Mouse (Mus musculus): ENCODE measurements around the gene Fam222a. TPM values are rescaled to one million over a fixed set of nuclear protein-coding genes. Genes with fewer than 3 reads are reported as not detected.

The Fam222a gene
- total RNA-seq, 1 experiment from 2014 or later, result 0.20 TPM

GRCm38 (mm10) chr5:114620305-114620704, 52.5 kb downstream of the Fam222a start:
- ATAC-seq (replicated peaks in 1 of 2; ENCODE audit: insufficient read depth in 1 of 2, low FRiP score in 2 of 2, low TSS enrichment in 1 of 2, low read depth in 1 of 2, poor library complexity in 2 of 2, severe bottlenecking in 2 of 2), result peak; percentile 63 to 77

GRCm38 (mm10) chr5:114625590-114625989, 57.8 kb downstream of the Fam222a start:
- peak; percentile 41 to 46; a peak in 3 of 4 replicates for ATAC-seq (replicated peaks in 1 of 2; ENCODE audit: insufficient read depth in 1 of 2, low FRiP score in 2 of 2, low TSS enrichment in 1 of 2, low read depth in 1 of 2, poor library complexity in 2 of 2, severe bottlenecking in 2 of 2)

- ATAC-seq (replicated peaks in 1 of 2; ENCODE audit: insufficient read depth in 1 of 2, low FRiP score in 2 of 2, low TSS enrichment in 1 of 2, low read depth in 1 of 2, poor library complexity in 2 of 2, severe bottlenecking in 2 of 2), result no peak
Measured at GRCm38 (mm10) chr5:114631336-114631735, 63.5 kb downstream of the Fam222a start.

GRCm38 (mm10) chr5:114636091-114636490, 68.3 kb downstream of the Fam222a start:
- ATAC-seq (replicated peaks in 1 of 2; ENCODE audit: insufficient read depth in 1 of 2, low FRiP score in 2 of 2, low TSS enrichment in 1 of 2, low read depth in 1 of 2, poor library complexity in 2 of 2, severe bottlenecking in 2 of 2), result no peak

- peak; percentile 87 to 90 for ATAC-seq (replicated peaks in 1 of 2; ENCODE audit: insufficient read depth in 1 of 2, low FRiP score in 2 of 2, low TSS enrichment in 1 of 2, low read depth in 1 of 2, poor library complexity in 2 of 2, severe bottlenecking in 2 of 2)
Measured at GRCm38 (mm10) chr5:114638769-114639644, 71.2 kb downstream of the Fam222a start.

GRCm38 (mm10) chr5:114639645-114639957, 71.8 kb downstream of the Fam222a start:
- ATAC-seq (replicated peaks in 1 of 2; ENCODE audit: insufficient read depth in 1 of 2, low FRiP score in 2 of 2, low TSS enrichment in 1 of 2, low read depth in 1 of 2, poor library complexity in 2 of 2, severe bottlenecking in 2 of 2), result no peak

- no peak for ATAC-seq (replicated peaks in 1 of 2; ENCODE audit: insufficient read depth in 1 of 2, low FRiP score in 2 of 2, low TSS enrichment in 1 of 2, low read depth in 1 of 2, poor library complexity in 2 of 2, severe bottlenecking in 2 of 2)
Measured at GRCm38 (mm10) chr5:114640809-114641208, 73.0 kb downstream of the Fam222a start.

- no peak for ATAC-seq (replicated peaks in 1 of 2; ENCODE audit: insufficient read depth in 1 of 2, low FRiP score in 2 of 2, low TSS enrichment in 1 of 2, low read depth in 1 of 2, poor library complexity in 2 of 2, severe bottlenecking in 2 of 2)
Measured at GRCm38 (mm10) chr5:114644918-114645317, 77.1 kb downstream of the Fam222a start.

GRCm38 (mm10) chr5:114645916-114646315, 78.1 kb downstream of the Fam222a start:
- ATAC-seq (replicated peaks in 1 of 2; ENCODE audit: insufficient read depth in 1 of 2, low FRiP score in 2 of 2, low TSS enrichment in 1 of 2, low read depth in 1 of 2, poor library complexity in 2 of 2, severe bottlenecking in 2 of 2), result no peak

GRCm38 (mm10) chr5:114647211-114647974, 79.6 kb downstream of the Fam222a start:
- peak; percentile 39 to 62 for ATAC-seq (replicated peaks in 1 of 2; ENCODE audit: insufficient read depth in 1 of 2, low FRiP score in 2 of 2, low TSS enrichment in 1 of 2, low read depth in 1 of 2, poor library complexity in 2 of 2, severe bottlenecking in 2 of 2)

- ATAC-seq (replicated peaks in 1 of 2; ENCODE audit: insufficient read depth in 1 of 2, low FRiP score in 2 of 2, low TSS enrichment in 1 of 2, low read depth in 1 of 2, poor library complexity in 2 of 2, severe bottlenecking in 2 of 2), result no peak
Measured at GRCm38 (mm10) chr5:114648728-114649311, 81.0 kb downstream of the Fam222a start.

- ATAC-seq (replicated peaks in 1 of 2; ENCODE audit: insufficient read depth in 1 of 2, low FRiP score in 2 of 2, low TSS enrichment in 1 of 2, low read depth in 1 of 2, poor library complexity in 2 of 2, severe bottlenecking in 2 of 2), result peak; percentile 28 to 29; a peak in 3 of 4 replicates
Measured at GRCm38 (mm10) chr5:114651002-114651401, 83.2 kb downstream of the Fam222a start.

GRCm38 (mm10) chr5:114651449-114651848, 83.6 kb downstream of the Fam222a start:
- 0 out of 4 replicates have a peak, but pooled peaks of 1 of the 2 experiments have one; percentile 5 for ATAC-seq (replicated peaks in 1 of 2; ENCODE audit: insufficient read depth in 1 of 2, low FRiP score in 2 of 2, low TSS enrichment in 1 of 2, low read depth in 1 of 2, poor library complexity in 2 of 2, severe bottlenecking in 2 of 2)

GRCm38 (mm10) chr5:114653656-114654437, 86.0 kb downstream of the Fam222a start:
- ATAC-seq (replicated peaks in 1 of 2; ENCODE audit: insufficient read depth in 1 of 2, low FRiP score in 2 of 2, low TSS enrichment in 1 of 2, low read depth in 1 of 2, poor library complexity in 2 of 2, severe bottlenecking in 2 of 2), result no peak

GRCm38 (mm10) chr5:114655721-114656120, 87.9 kb downstream of the Fam222a start:
- no peak for ATAC-seq (replicated peaks in 1 of 2; ENCODE audit: insufficient read depth in 1 of 2, low FRiP score in 2 of 2, low TSS enrichment in 1 of 2, low read depth in 1 of 2, poor library complexity in 2 of 2, severe bottlenecking in 2 of 2)

GRCm38 (mm10) chr5:114656305-114656704, 88.5 kb downstream of the Fam222a start:
- no peak for ATAC-seq (replicated peaks in 1 of 2; ENCODE audit: insufficient read depth in 1 of 2, low FRiP score in 2 of 2, low TSS enrichment in 1 of 2, low read depth in 1 of 2, poor library complexity in 2 of 2, severe bottlenecking in 2 of 2)

GRCm38 (mm10) chr5:114657426-114657825, 89.6 kb downstream of the Fam222a start:
- ATAC-seq (replicated peaks in 1 of 2; ENCODE audit: insufficient read depth in 1 of 2, low FRiP score in 2 of 2, low TSS enrichment in 1 of 2, low read depth in 1 of 2, poor library complexity in 2 of 2, severe bottlenecking in 2 of 2), result no peak
